Mouse (Mus musculus): ENCODE results near the gene Elovl6. TPM values are rescaled to one million over a fixed set of nuclear protein-coding genes. Genes with fewer than 3 reads are reported as not detected.

The Elovl6 gene
- total RNA-seq, 2 experiments from 2014 or later, result 52.7 to 54.6 TPM

- DNase-seq (ENCODE audit: low spot score in 2 of 2), result peak in 1 of 2 experiments; percentile 47
Observed at GRCm38 (mm10) chr3:129640211-129641000, 108.3 kb downstream of the Elovl6 start.

- no peak for DNase-seq (ENCODE audit: low spot score in 2 of 2)
Observed at GRCm38 (mm10) chr3:129641621-129642020, 109.5 kb downstream of the Elovl6 start.

GRCm38 (mm10) chr3:129645409-129645808, 113.3 kb downstream of the Elovl6 start:
- no peak for DNase-seq (ENCODE audit: low spot score in 2 of 2)

GRCm38 (mm10) chr3:129646781-129647180, 114.6 kb downstream of the Elovl6 start:
- DNase-seq (ENCODE audit: low spot score in 2 of 2), result no peak

GRCm38 (mm10) chr3:129647312-129647711, 115.2 kb downstream of the Elovl6 start:
- DNase-seq (ENCODE audit: low spot score in 2 of 2), result no peak

- no peak for DNase-seq (ENCODE audit: low spot score in 2 of 2)
Observed at GRCm38 (mm10) chr3:129648598-129648997, 116.4 kb downstream of the Elovl6 start.

GRCm38 (mm10) chr3:129649586-129650292, 117.6 kb downstream of the Elovl6 start:
- DNase-seq (ENCODE audit: low spot score in 2 of 2), result no peak

GRCm38 (mm10) chr3:129650293-129650612, 118.1 kb downstream of the Elovl6 start:
- DNase-seq (ENCODE audit: low spot score in 2 of 2), result no peak

- no peak for DNase-seq (ENCODE audit: low spot score in 2 of 2)
Observed at GRCm38 (mm10) chr3:129650931-129651330, 118.8 kb downstream of the Elovl6 start.

GRCm38 (mm10) chr3:129651765-129652164, 119.6 kb downstream of the Elovl6 start:
- no peak for DNase-seq (ENCODE audit: low spot score in 2 of 2)

- no peak for DNase-seq (ENCODE audit: low spot score in 2 of 2)
Observed at GRCm38 (mm10) chr3:129652476-129652875, 120.3 kb downstream of the Elovl6 start.

- no peak for DNase-seq (ENCODE audit: low spot score in 2 of 2)
Observed at GRCm38 (mm10) chr3:129656540-129656939, 124.4 kb downstream of the Elovl6 start.

GRCm38 (mm10) chr3:129657222-129657621, 125.1 kb downstream of the Elovl6 start:
- no peak for DNase-seq (ENCODE audit: low spot score in 2 of 2)

GRCm38 (mm10) chr3:129657775-129658174, 125.6 kb downstream of the Elovl6 start:
- DNase-seq (ENCODE audit: low spot score in 2 of 2), result no peak

GRCm38 (mm10) chr3:129658776-129659175, 126.6 kb downstream of the Elovl6 start:
- DNase-seq (ENCODE audit: low spot score in 2 of 2), result no peak

GRCm38 (mm10) chr3:129663906-129664305, 131.8 kb downstream of the Elovl6 start:
- DNase-seq (ENCODE audit: low spot score in 2 of 2), result peak in 1 of 2 experiments; percentile 40

- no peak for DNase-seq (ENCODE audit: low spot score in 2 of 2)
Observed at GRCm38 (mm10) chr3:129675923-129676322, 143.8 kb downstream of the Elovl6 start.

- peak; percentile 19 to 33 for DNase-seq (ENCODE audit: low spot score in 2 of 2)
Observed at GRCm38 (mm10) chr3:129680258-129680657, 148.1 kb downstream of the Elovl6 start.

- DNase-seq (ENCODE audit: low spot score in 2 of 2), result no peak
Observed at GRCm38 (mm10) chr3:129681841-129682240, 149.7 kb downstream of the Elovl6 start.

- peak; percentile 56 to 79 for DNase-seq (ENCODE audit: low spot score in 2 of 2)
Observed at GRCm38 (mm10) chr3:129682389-129682788, 150.2 kb downstream of the Elovl6 start.

GRCm38 (mm10) chr3:129683060-129683679, 151.0 kb downstream of the Elovl6 start:
- no peak for DNase-seq (ENCODE audit: low spot score in 2 of 2)

- no peak for DNase-seq (ENCODE audit: low spot score in 2 of 2)
Observed at GRCm38 (mm10) chr3:129686196-129686595, 154.0 kb downstream of the Elovl6 start.

All from layer of hippocampus, postnatal 14 days (tissue).